Mouse (Mus musculus): ENCODE measurements around the gene Pklr. TPM values are rescaled to one million over a fixed set of nuclear protein-coding genes. Genes with fewer than 3 reads are reported as not detected.

The Pklr gene
- polyA plus RNA-seq, 1 experiment from 2014 or later = 0.30 TPM

DNA sequence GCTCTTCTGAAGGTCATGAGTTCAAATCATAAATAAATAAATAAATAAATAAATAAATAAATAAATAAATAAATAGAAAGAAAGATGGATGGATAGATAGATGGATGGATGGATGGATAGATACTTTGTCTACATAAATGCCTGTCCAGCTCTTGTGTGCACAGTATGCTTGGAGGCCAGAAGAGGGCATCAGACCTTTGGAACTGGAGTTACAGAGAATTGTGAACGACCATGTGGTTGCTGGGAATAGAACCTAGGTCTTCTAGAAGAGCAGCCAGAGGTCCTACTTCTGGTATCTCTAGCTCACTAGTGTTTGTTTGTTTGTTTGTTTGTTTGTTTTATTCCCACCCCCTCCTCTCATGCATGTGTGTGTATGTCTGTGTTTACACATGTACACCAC is 57.4 kb downstream of the Pklr start:
- WGBS = 78% methylated on average over 1 of the region's 1 CpGs
- Histone ChIP-seq H3K27ac (no peak overlapping the region), H3K9ac (no peak overlapping the region), H3K9me3 (no peaks in the 10 kb centered on the region), H3K4me2 (no peak overlapping the region), H3K27me3 (0 out of 2 replicates have a peak, but pooled peaks cover under 1% of the 10 kb centered on the region), H3K36me3 (peaks cover 6% of the 10 kb centered on the region), H3K4me1 (replicated peaks) (peaks cover 15% of the 10 kb centered on the region), H3K4me3 (no peak overlapping the region)
- ATAC-seq (ENCODE audit: low FRiP score) = no peak

DNA sequence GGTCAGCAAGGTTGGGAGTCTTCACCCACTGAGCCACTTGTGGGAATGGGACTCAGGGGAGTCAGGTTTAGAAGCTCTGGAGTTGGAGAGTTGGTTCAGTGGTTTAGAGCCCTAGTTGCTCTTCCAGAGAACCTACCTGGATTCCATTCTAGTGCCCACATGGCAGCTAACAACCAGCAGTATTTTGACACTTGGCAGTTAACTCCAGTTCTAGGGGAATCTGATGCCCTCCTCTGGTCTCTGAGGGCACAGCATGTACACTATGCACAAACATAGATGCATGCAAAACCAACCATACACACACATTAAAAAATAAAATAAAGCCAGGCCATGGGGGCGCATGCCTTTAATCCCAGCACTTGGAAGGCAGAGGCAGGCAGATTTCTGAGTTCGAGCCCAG is 57.9 kb downstream of the Pklr start:
- Histone ChIP-seq H3K4me1 (replicated peaks) (peaks cover 15% of the 10 kb centered on the region), H3K27me3 (no peaks in the 10 kb centered on the region), H3K4me2 (no peak overlapping the region), H3K9ac (no peak overlapping the region), H3K4me3 (no peak overlapping the region), H3K27ac (no peak overlapping the region), H3K36me3 (peaks cover 1% of the 10 kb centered on the region), H3K9me3 (no peaks in the 10 kb centered on the region)
- no peak for ATAC-seq (ENCODE audit: low FRiP score)
- 91% methylated on average over 2 of the region's 2 CpGs for WGBS

Other genes with a start within 250 kb of the Pklr start
- 43.1 and 48.4 TPM in 2 replicates for gene Msto1, start 222.1 kb upstream of the Pklr start, polyA plus RNA-seq (2015; fragmentation: Nextera tagmentation; extraction: Ambion mirVana)
- gene Ash1l, start 185.5 kb upstream of the Pklr start, polyA plus RNA-seq (2015; fragmentation: Nextera tagmentation; extraction: Ambion mirVana) = 21.5 and 22.5 TPM in 2 replicates
- 135 and 140 TPM in 2 replicates for gene Dap3, start 185.0 kb upstream of the Pklr start, polyA plus RNA-seq (2015; fragmentation: Nextera tagmentation; extraction: Ambion mirVana)
- gene Rusc1, start 42.8 kb upstream of the Pklr start, polyA plus RNA-seq (2015; fragmentation: Nextera tagmentation; extraction: Ambion mirVana) = 74.5 and 76.0 TPM in 2 replicates
- not detected in 2 replicates for gene Gm43738, start 35.0 kb upstream of the Pklr start, polyA plus RNA-seq (2015; fragmentation: Nextera tagmentation; extraction: Ambion mirVana)
- gene Fdps, start 34.2 kb upstream of the Pklr start, polyA plus RNA-seq (2015; fragmentation: Nextera tagmentation; extraction: Ambion mirVana) = 312 and 322 TPM in 2 replicates
- 33.5 and 35.1 TPM in 2 replicates for gene Hcn3, start 24.1 kb downstream of the Pklr start, polyA plus RNA-seq (2015; fragmentation: Nextera tagmentation; extraction: Ambion mirVana)
- gene Clk2, start 28.7 kb downstream of the Pklr start, polyA plus RNA-seq (2015; fragmentation: Nextera tagmentation; extraction: Ambion mirVana) = 23.5 and 24.5 TPM in 2 replicates
- gene Scamp3, start 41.3 kb downstream of the Pklr start, polyA plus RNA-seq (2015; fragmentation: Nextera tagmentation; extraction: Ambion mirVana) = 127 and 130 TPM in 2 replicates
- gene Fam189b, start 47.0 kb downstream of the Pklr start, polyA plus RNA-seq (2015; fragmentation: Nextera tagmentation; extraction: Ambion mirVana) = 29.9 and 30.0 TPM in 2 replicates
- gene Gba, start 66.8 kb downstream of the Pklr start, polyA plus RNA-seq (2015; fragmentation: Nextera tagmentation; extraction: Ambion mirVana) = 47.9 TPM in 2 replicates
- 53.5 and 60.7 TPM in 2 replicates for gene Thbs3, start 79.0 kb downstream of the Pklr start, polyA plus RNA-seq (2015; fragmentation: Nextera tagmentation; extraction: Ambion mirVana)
- 161 and 166 TPM in 2 replicates for gene Mtx1, start 90.9 kb downstream of the Pklr start, polyA plus RNA-seq (2015; fragmentation: Nextera tagmentation; extraction: Ambion mirVana)
- 1.3 and 2.8 TPM in 2 replicates for gene Muc1, start 92.9 kb downstream of the Pklr start, polyA plus RNA-seq (2015; fragmentation: Nextera tagmentation; extraction: Ambion mirVana)
- gene Krtcap2, start 109.8 kb downstream of the Pklr start, polyA plus RNA-seq (2015; fragmentation: Nextera tagmentation; extraction: Ambion mirVana) = 205 and 209 TPM in 2 replicates
- 64.3 and 68.1 TPM in 2 replicates for gene Trim46, start 110.2 kb downstream of the Pklr start, polyA plus RNA-seq (2015; fragmentation: Nextera tagmentation; extraction: Ambion mirVana)
- gene Dpm3, start 123.2 kb downstream of the Pklr start, polyA plus RNA-seq (2015; fragmentation: Nextera tagmentation; extraction: Ambion mirVana) = 74.4 and 76.2 TPM in 2 replicates
- gene Slc50a1, start 134.4 kb downstream of the Pklr start, polyA plus RNA-seq (2015; fragmentation: Nextera tagmentation; extraction: Ambion mirVana) = 34.6 and 38.0 TPM in 2 replicates
- gene Efna1, start 145.0 kb downstream of the Pklr start, polyA plus RNA-seq (2015; fragmentation: Nextera tagmentation; extraction: Ambion mirVana) = 12.1 and 12.4 TPM in 2 replicates
- 46.8 and 49.7 TPM in 2 replicates for gene Efna3, start 186.8 kb downstream of the Pklr start, polyA plus RNA-seq (2015; fragmentation: Nextera tagmentation; extraction: Ambion mirVana)
- 8.6 and 9.8 TPM in 2 replicates for gene Efna4, start 201.9 kb downstream of the Pklr start, polyA plus RNA-seq (2015; fragmentation: Nextera tagmentation; extraction: Ambion mirVana)
- gene Adam15, start 213.9 kb downstream of the Pklr start, polyA plus RNA-seq (2015; fragmentation: Nextera tagmentation; extraction: Ambion mirVana) = 41.5 and 47.0 TPM in 2 replicates
- gene Dcst2, start 225.8 kb downstream of the Pklr start, polyA plus RNA-seq (2015; fragmentation: Nextera tagmentation; extraction: Ambion mirVana) = 0.14 and 0.17 TPM in 2 replicates
- 1.1 and 1.3 TPM in 2 replicates for gene Dcst1, start 229.1 kb downstream of the Pklr start, polyA plus RNA-seq (2015; fragmentation: Nextera tagmentation; extraction: Ambion mirVana)